Mouse (Mus musculus): ENCODE data around the gene Cacna2d3.

DNA sequence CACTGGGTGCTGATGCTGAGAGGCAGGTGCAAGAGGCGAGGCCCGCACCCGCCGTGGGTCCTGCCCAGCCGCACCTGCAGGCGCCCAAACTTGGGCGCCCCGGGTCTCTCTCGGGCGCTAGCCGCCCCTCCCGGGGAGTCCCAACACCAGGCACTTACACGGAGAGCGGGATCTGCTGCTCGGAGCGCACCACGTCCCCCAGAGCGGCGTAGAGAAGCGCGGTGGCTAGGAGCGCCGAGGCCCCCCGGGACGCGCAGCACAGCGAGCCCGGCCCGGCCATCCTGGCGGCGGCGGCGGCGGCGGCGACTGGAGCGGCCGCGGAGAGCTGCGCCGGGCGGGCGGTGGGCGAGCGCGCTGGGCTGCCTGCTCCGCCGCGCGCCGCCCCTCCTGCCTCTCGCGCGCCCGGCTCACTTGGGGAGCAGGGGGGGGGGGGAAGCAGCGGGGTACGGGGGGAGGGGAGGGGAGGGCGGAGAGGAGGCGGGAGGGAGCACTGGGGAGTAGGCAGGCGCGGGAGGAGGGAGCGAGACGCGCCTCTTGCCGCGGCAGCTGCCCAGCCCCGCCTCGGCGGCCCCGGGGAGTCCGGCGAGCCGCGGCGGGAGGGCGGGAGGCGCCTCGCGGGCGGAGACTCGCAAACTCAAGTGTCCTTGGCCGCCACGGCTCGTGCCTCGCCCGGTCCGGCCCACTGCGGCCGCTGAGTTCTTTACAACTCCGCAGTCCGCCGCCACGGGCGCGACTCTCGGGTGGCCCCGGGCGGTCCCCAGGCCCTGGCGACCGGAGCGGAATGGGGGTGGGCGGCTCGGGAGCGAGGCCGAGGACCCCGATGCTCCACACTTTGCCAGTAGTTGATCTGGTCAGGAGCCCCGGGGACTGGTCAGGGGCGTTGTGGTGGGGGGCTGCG lies at the start of gene Cacna2d3:
- no peak for TF ChIP-seq CTCF (conservative IDR thresholded peaks at IDR 0.05; ENCODE audit: low read length)
- no peak for TF ChIP-seq NANOG (IDR thresholded peaks at IDR 0.05; ENCODE audit: borderline replicate concordance, low read length)

Measured in E14TG2a.4 (cell line).